Mouse (Mus musculus): Measurements from ENCODE around the gene Ubn2. TPM values are rescaled to one million over a fixed set of nuclear protein-coding genes. Genes with fewer than 3 reads are reported as not detected.

Ubn2 gene
- polyA plus RNA-seq, 1 experiment from 2014 or later: 6.9 TPM

DNA sequence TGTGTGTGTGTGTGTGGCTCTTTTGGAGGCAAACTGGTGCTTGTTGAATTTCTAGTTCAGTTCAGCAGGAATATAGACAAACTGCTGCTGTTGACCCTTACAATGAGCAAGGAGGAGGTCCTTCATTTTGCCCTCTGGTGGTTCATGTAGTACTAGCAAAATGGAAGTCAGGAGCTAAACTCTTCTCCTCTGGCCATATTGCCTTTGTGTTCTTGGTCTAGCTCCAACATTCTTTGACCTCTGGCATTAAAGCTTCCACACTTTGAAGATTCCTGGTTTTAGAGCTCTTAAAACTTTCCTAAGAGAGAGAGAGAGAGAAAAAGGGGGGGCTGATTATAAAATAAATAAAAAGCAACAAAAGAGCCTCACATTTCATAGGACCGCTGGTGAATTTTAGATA lies 78.3 kb downstream of the Ubn2 start:
- Histone ChIP-seq H3K4me2 (replicated peaks; ENCODE audit: low read depth) (no peak overlapping the region), H3K36me3 (ENCODE audit: control insufficient read depth, insufficient read depth) (no peaks in the 10 kb centered on the region), H3K9ac (ENCODE audit: low read depth, low read length) (no peak overlapping the region), H3K4me3 (ENCODE audit: low read depth, low read length) (no peak overlapping the region), H3K27me3 (replicated peaks; ENCODE audit: control insufficient read depth, insufficient read depth, low read length) (no peaks in the 10 kb centered on the region), H3K4me1 (replicated peaks; ENCODE audit: control insufficient read depth, insufficient read depth, low read length) (no peaks in the 10 kb centered on the region), H3K9me3 (ENCODE audit: control insufficient read depth) (no peaks in the 10 kb centered on the region), H3K27ac (ENCODE audit: low read depth, low read length) (no peak overlapping the region)
- 81% methylated on average over 1 of the region's 1 CpGs for WGBS
- no peak for ATAC-seq
- peak; percentile 40 for TF ChIP-seq CTCF (IDR thresholded peaks at IDR 0.05; ENCODE audit: low read depth)

DNA sequence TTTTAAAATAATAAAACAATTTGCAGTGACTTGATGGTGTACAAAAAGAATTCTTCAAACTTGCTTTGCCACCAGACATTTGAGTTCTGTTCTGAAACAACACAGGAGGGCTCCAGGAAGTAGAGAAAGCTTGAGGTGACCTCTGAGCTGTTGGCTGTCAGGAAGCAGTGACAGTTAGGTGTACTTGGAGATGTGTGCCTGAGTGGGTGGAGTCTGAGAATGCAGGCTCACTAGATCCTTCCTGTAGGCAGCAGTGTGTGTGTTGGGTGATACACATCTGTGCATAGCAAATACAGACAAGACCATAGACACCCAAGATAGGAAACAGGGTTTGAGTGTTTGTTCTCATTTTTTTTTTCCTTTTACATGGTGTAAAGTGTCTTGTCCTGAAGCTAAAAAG lies 79.1 kb downstream of the Ubn2 start:
- Histone ChIP-seq H3K9ac (ENCODE audit: low read depth, low read length) (no peak overlapping the region), H3K4me3 (ENCODE audit: low read depth, low read length) (no peak overlapping the region), H3K4me1 (replicated peaks; ENCODE audit: control insufficient read depth, insufficient read depth, low read length) (no peaks in the 10 kb centered on the region), H3K36me3 (ENCODE audit: control insufficient read depth, insufficient read depth) (no peaks in the 10 kb centered on the region), H3K4me2 (replicated peaks; ENCODE audit: low read depth) (no peak overlapping the region), H3K27me3 (replicated peaks; ENCODE audit: control insufficient read depth, insufficient read depth, low read length) (no peaks in the 10 kb centered on the region), H3K27ac (ENCODE audit: low read depth, low read length) (no peak overlapping the region), H3K9me3 (ENCODE audit: control insufficient read depth) (no peaks in the 10 kb centered on the region)
- no peak for ATAC-seq
- no peak for TF ChIP-seq CTCF (IDR thresholded peaks at IDR 0.05; ENCODE audit: low read depth)

DNA sequence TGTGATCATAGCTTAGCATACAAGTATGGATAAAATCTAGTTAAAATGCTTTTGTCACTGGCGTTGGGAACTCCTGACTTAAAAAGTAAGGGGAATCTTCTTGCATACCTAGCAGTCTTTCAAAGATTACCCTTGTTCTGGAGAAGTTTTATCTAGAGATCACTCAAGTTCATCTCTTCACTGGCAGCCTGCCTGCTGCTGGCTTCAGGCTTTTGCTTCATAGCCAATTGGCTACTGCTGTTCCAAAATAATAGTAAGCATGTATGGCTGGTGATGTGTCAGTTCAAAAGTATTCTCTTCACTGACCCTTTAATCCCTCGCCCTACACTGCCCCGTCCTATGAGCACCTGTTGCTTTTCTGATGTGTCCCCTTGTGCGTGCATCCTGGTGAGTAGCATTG lies 81.5 kb downstream of the Ubn2 start:
- no peak for TF ChIP-seq CTCF (IDR thresholded peaks at IDR 0.05; ENCODE audit: low read depth)
- H3K9ac ChIP-seq (ENCODE audit: low read depth, low read length): no peak overlapping the region
- no peaks in the 10 kb centered on the region for H3K27me3 ChIP-seq (replicated peaks; ENCODE audit: control insufficient read depth, insufficient read depth, low read length)
- H3K9me3 ChIP-seq (ENCODE audit: control insufficient read depth): no peaks in the 10 kb centered on the region
- no peaks in the 10 kb centered on the region for H3K36me3 ChIP-seq (ENCODE audit: control insufficient read depth, insufficient read depth)
- H3K27ac ChIP-seq (ENCODE audit: low read depth, low read length): no peak overlapping the region
- H3K4me1 ChIP-seq (replicated peaks; ENCODE audit: control insufficient read depth, insufficient read depth, low read length): no peaks in the 10 kb centered on the region
- H3K4me3 ChIP-seq (ENCODE audit: low read depth, low read length): no peak overlapping the region
- ATAC-seq: no peak
- WGBS: 95% methylated on average over 4 of the region's 4 CpGs
- H3K4me2 ChIP-seq (replicated peaks; ENCODE audit: low read depth): no peak overlapping the region

DNA sequence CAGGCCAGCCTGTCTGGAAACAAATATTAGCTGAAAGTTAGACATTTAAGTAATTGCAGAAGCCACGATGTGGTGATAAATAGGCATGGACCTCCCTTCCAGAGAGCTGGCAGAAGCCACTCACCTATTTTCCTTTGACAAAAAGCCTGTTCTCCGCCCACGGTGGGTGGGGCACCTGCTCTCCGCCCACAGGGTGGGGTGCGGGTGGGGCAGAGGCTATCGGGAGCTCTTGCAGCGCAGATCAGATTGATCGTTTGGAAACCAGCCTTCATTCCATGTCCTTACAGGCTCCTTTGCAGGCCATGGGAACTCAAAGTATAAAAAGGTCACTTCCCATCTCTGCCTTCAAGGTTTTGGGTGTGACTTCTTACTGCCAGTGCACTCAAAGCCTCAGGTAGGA lies 90.1 kb downstream of the Ubn2 start:
- 9% methylated on average over 8 of the region's 8 CpGs for WGBS

DNA sequence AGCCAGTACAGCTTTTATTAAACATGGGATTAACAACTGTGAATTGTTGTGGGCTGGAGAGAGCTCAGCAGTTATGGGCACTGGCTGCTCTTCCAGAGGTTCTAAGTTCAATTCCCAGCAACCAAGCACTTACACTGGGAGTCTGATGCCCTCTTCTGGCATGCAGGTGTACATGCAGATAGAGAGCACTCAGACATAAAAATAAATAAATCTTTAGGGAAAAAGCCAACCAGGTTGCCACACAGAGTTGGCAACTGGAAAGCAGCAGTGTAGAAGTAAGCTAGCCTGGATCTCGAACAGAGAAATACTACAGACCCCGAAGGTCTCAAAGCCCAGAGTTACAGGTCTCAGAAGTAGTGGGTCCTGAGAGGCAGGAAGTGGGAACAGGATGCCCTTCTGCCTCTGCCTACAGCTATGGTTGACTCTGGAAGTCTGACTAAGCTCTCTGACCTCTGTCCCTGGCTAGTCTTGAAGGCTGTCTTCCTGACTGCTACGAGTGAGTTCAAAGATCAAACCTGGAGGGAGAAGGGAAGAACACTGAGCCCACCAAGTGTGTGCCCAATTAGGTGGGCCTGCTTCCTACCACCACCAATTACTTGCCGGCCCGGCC lies 97.6 kb downstream of the Ubn2 start:
- H3K27me3 ChIP-seq (replicated peaks; ENCODE audit: control insufficient read depth, insufficient read depth, low read length): no peaks in the 10 kb centered on the region
- H3K4me2 ChIP-seq (replicated peaks; ENCODE audit: low read depth): no peak overlapping the region
- no peaks in the 10 kb centered on the region for H3K9me3 ChIP-seq (ENCODE audit: control insufficient read depth)
- no peak for ATAC-seq
- WGBS: 60% methylated on average over 5 of the region's 5 CpGs
- H3K4me3 ChIP-seq (ENCODE audit: low read depth, low read length): no peak overlapping the region
- no peak overlapping the region for H3K27ac ChIP-seq (ENCODE audit: low read depth, low read length)
- no peaks in the 10 kb centered on the region for H3K36me3 ChIP-seq (ENCODE audit: control insufficient read depth, insufficient read depth)
- peak; percentile 82 for TF ChIP-seq CTCF (IDR thresholded peaks at IDR 0.05; ENCODE audit: low read depth)
- H3K4me1 ChIP-seq (replicated peaks; ENCODE audit: control insufficient read depth, insufficient read depth, low read length): no peaks in the 10 kb centered on the region
- H3K9ac ChIP-seq (ENCODE audit: low read depth, low read length): no peak overlapping the region

More for the DNA sequence above, 90.1 kb downstream of the Ubn2 start:
- H3K27ac ChIP-seq (ENCODE audit: low read depth, low read length): no peak overlapping the region
- no peak for ATAC-seq
- no peaks in the 10 kb centered on the region for H3K9me3 ChIP-seq (ENCODE audit: control insufficient read depth)
- no peaks in the 10 kb centered on the region for H3K27me3 ChIP-seq (replicated peaks; ENCODE audit: control insufficient read depth, insufficient read depth, low read length)
- 0 out of 2 replicates have a peak overlapping the region, but pooled peaks have one; percentile 17 for H3K4me3 ChIP-seq (ENCODE audit: low read depth, low read length)
- peak overlapping the region; percentile 58 for H3K4me2 ChIP-seq (replicated peaks; ENCODE audit: low read depth)
- TF ChIP-seq CTCF (IDR thresholded peaks at IDR 0.05; ENCODE audit: low read depth): no peak
- H3K9ac ChIP-seq (ENCODE audit: low read depth, low read length): no peak overlapping the region
- no peaks in the 10 kb centered on the region; the same call in 1 of the 2 replicates for H3K36me3 ChIP-seq (ENCODE audit: control insufficient read depth, insufficient read depth)
- no peaks in the 10 kb centered on the region for H3K4me1 ChIP-seq (replicated peaks; ENCODE audit: control insufficient read depth, insufficient read depth, low read length)

DNA sequence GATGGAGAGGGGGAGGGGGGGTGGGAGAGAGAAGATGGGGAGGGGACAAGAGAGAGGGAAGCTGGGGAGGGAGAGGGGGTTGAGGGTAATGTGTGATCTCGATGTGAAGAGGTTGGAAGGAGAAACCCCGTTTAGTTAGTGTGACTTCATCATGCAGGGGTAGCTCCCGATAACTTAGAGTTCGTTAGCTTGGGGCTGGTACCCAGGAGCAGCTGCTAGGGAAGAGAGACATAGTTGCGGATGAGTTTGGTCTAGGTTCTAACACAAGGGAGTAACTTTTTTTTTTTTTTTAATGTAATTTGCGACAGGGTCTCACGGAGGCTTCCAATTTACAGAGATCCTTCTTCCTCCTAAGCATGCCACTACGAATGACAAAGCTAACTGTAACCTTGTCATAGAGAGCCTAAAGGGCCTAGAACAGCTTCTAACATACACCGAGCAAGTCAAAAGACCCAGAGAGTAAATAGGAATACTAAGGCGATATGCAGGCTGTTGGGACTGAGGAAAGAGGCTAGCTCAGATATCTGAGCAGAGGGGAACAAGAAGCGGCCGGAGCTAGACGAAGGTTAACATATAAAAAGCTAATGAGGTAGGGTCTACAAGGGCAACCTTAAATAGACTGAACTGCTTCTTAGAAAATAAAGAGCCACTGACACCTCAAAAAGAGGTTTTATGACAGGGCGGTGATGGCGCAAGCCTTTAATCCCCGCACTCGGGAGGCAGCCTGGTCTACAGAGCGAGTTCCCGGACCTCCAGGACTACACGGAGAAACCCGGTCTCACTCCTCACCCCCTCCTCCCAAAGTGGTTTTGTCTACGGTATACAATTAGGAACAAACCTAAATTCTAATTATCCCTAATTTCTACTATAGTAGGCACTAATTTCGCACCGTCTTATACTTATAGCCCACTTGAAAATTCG lies 99.0 kb downstream of the Ubn2 start:
- no peak for TF ChIP-seq CTCF (IDR thresholded peaks at IDR 0.05; ENCODE audit: low read depth)
- Histone ChIP-seq H3K27me3 (replicated peaks; ENCODE audit: control insufficient read depth, insufficient read depth, low read length) (no peaks in the 10 kb centered on the region), H3K27ac (ENCODE audit: low read depth, low read length) (peak overlapping the region; percentile 91)

More for the DNA sequence above, 99.0 kb downstream of the Ubn2 start:
- Histone ChIP-seq H3K4me3 (ENCODE audit: low read depth, low read length) (peak overlapping the region; percentile 90), H3K36me3 (ENCODE audit: control insufficient read depth, insufficient read depth) (no peaks in the 10 kb centered on the region), H3K4me1 (replicated peaks; ENCODE audit: control insufficient read depth, insufficient read depth, low read length) (no peaks in the 10 kb centered on the region), H3K9ac (ENCODE audit: low read depth, low read length) (peak overlapping the region; percentile 67), H3K9me3 (ENCODE audit: control insufficient read depth) (no peaks in the 10 kb centered on the region), H3K4me2 (replicated peaks; ENCODE audit: low read depth) (peak overlapping the region; percentile 81)
- 6% methylated on average over 25 of the region's 25 CpGs for WGBS
- peak; percentile 5 for ATAC-seq
